Comparison of ENCODE assay signal across 8 mouse cellular contexts in the genomic region with DNA sequence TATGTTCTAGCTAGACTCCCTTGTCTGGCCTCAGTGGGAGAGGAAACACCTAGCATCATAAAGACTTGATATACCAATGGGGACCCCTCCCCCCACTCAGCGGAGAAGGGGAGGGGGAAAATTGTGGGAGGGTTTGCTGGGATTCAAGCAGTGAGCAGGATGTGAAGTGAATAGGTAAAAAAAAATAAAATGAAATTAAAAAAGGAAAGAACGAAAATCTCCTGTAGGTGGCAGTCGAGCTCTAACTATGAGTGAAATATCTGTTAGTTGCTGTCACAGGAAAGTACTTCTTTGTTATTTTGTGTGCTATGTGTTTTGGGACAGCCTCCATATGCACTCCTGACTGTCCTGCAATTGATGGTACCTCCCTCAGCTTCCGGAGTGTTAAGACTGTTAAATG.
DNase-seq lines count a peak whose midpoint lies in the region; ATAC-seq and TF ChIP-seq lines count a peak whose summit lies in the region.

No protein-coding gene starts in this region.

- TF ChIP-seq CTCF in E14TG2a.4 (conservative IDR thresholded peaks at IDR 0.05; ENCODE audit: low read length): peak; percentile 14; the same call in 1 of the 2 replicates

- WGBS in hindbrain, embryonic 10.5 days: 22% methylated on average over 4 of the region's 4 CpGs
- 27% methylated on average over 4 of the region's 4 CpGs for WGBS in hindbrain, embryonic 12.5 days

- H3K4me2 ChIP-seq in hindbrain, embryonic 12.5 days (replicated peaks): no peak overlapping the region

- DNase-seq in hindbrain, embryonic 10.5 days (ENCODE audit: low spot score): peak; percentile 4
- DNase-seq in embryo, embryonic 11.5 days (ENCODE audit: low read depth, low spot score): peak; percentile 27
- peak; percentile 7 to 16 for DNase-seq in layer of hippocampus, postnatal 25 days (ENCODE audit: extremely low spot score in 1 of 2, low spot score in 1 of 2)
- DNase-seq in ovary, postnatal 14 days (ENCODE audit: low spot score): no peak
- DNase-seq in adrenal gland, adult 8-10 months: no peak
- DNase-seq in urinary bladder, postnatal 36 days (ENCODE audit: low spot score in 2 of 2): no peak

- no peaks in the 10 kb centered on the region for H3K36me3 ChIP-seq in hindbrain, embryonic 10.5 days
- H3K36me3 ChIP-seq in hindbrain, embryonic 12.5 days: no peaks in the 10 kb centered on the region
- H3K36me3 ChIP-seq in E14TG2a.4 (ENCODE audit: insufficient read depth, low read length): no peaks in the 10 kb centered on the region

- no peak overlapping the region for H3K4me3 ChIP-seq in hindbrain, embryonic 10.5 days
- H3K4me3 ChIP-seq in hindbrain, embryonic 12.5 days: no peak overlapping the region
- H3K4me3 ChIP-seq in E14TG2a.4 (replicated peaks; ENCODE audit: low read length): no peak overlapping the region

- H3K4me1 ChIP-seq in hindbrain, embryonic 10.5 days (replicated peaks): no peaks in the 10 kb centered on the region
- no peaks in the 10 kb centered on the region for H3K4me1 ChIP-seq in hindbrain, embryonic 12.5 days
- H3K4me1 ChIP-seq in E14TG2a.4 (replicated peaks; ENCODE audit: low read depth, low read length): no peaks in the 10 kb centered on the region

- no peak; the same call in 1 of the 2 replicates for ATAC-seq in hindbrain, embryonic 12.5 days (ENCODE audit: low FRiP score)

- no peak overlapping the region for H3K9ac ChIP-seq in hindbrain, embryonic 12.5 days

- no peaks in the 10 kb centered on the region for H3K9me3 ChIP-seq in hindbrain, embryonic 10.5 days
- no peaks in the 10 kb centered on the region for H3K9me3 ChIP-seq in hindbrain, embryonic 12.5 days (replicated peaks)
- H3K9me3 ChIP-seq in E14TG2a.4 (ENCODE audit: low read length): no peaks in the 10 kb centered on the region

- no peaks in the 10 kb centered on the region for H3K27me3 ChIP-seq in hindbrain, embryonic 10.5 days (ENCODE audit: insufficient read depth, poor library complexity, severe bottlenecking)
- H3K27me3 ChIP-seq in hindbrain, embryonic 12.5 days: no peaks in the 10 kb centered on the region
- H3K27me3 ChIP-seq in E14TG2a.4 (ENCODE audit: insufficient read depth, low read length): no peaks in the 10 kb centered on the region

- H3K27ac ChIP-seq in hindbrain, embryonic 10.5 days: no peak overlapping the region
- H3K27ac ChIP-seq in hindbrain, embryonic 12.5 days: no peak overlapping the region

Comparison
In these comparisons a context has a peak if more than half of its experiments do, and no peak if none do; other contexts are left out.
1. DNase-seq: peak in hindbrain, embryonic 10.5 days (single experiment), embryo, embryonic 11.5 days (single experiment) and layer of hippocampus, postnatal 25 days (2 of 2); none in ovary, postnatal 14 days (single experiment), adrenal gland, adult 8-10 months (single experiment) and urinary bladder, postnatal 36 days (0 of 2).